Mouse (Mus musculus) erythroblast, embryonic 14.5 days (primary cell): ENCODE measurements around the gene Ccl2. TPM values are rescaled to one million over a fixed set of nuclear protein-coding genes. Genes with fewer than 3 reads are reported as not detected.

Source experiments
- H3K27me3 ChIP-seq: 2 replicates; pipeline ENCODE4 v1.6.1; 2012; ENCODE audit warnings: inconsistent platforms; ENCODE audit not compliant: control insufficient read depth
- H3K36me3 ChIP-seq: 2 replicates; pipeline ENCODE4 v1.6.1; 2012; ENCODE audit warnings: mild to moderate bottlenecking, inconsistent platforms; ENCODE audit not compliant: control insufficient read depth
- H3K4me1 ChIP-seq: 2 replicates; pipeline ENCODE4 v1.6.1; 2012; ENCODE audit warnings: inconsistent platforms; ENCODE audit not compliant: control insufficient read depth
- H3K4me3 ChIP-seq: replicated peaks from 2 replicates; pipeline ENCODE3; 2012; ENCODE audit warnings: moderate library complexity, mild to moderate bottlenecking, inconsistent platforms
- H3K9me3 ChIP-seq: 2 replicates; pipeline ENCODE4 v1.6.1; 2012; ENCODE audit warnings: low read length, inconsistent platforms, mixed read lengths; ENCODE audit not compliant: control insufficient read depth
- GATA1 ChIP-seq: IDR thresholded peaks from 2 replicates; pipeline ENCODE4 v1.6.1; 2012; ENCODE audit warnings: low read length, inconsistent platforms, mixed read lengths
- TAL1 ChIP-seq: IDR thresholded peaks from 3 replicates; pipeline ENCODE4 v1.6.1; 2012; ENCODE audit warnings: low read length, inconsistent platforms, mixed read lengths
- polyA plus RNA-seq: library from polyadenylated mRNA; stranded (reverse); fragments of >175 nt; gene quantifications from 2 replicates; pipeline ENCODE4 v1.2.3, GENCODE M21; 2012

Ccl2 gene
- polyA plus RNA-seq, 1 experiment = not detected

- no peaks in the 10 kb centered on the region for H3K9me3 ChIP-seq
Observed at GRCm38 (mm10) chr11:82030171-82030570, 5.2 kb upstream of the Ccl2 start.

GRCm38 (mm10) chr11:82032136-82032535 lies 3.2 kb upstream of the Ccl2 start:
- TF ChIP-seq TAL1 = no peak
- no peaks in the 10 kb centered on the region for H3K27me3 ChIP-seq
- H3K9me3 ChIP-seq = no peaks in the 10 kb centered on the region
- no peaks in the 10 kb centered on the region for H3K36me3 ChIP-seq
- no peak overlapping the region for H3K4me3 ChIP-seq
- H3K4me1 ChIP-seq = no peaks in the 10 kb centered on the region

More at GRCm38 (mm10) chr11:82030171-82030570, 5.2 kb upstream of the Ccl2 start:
- TF ChIP-seq GATA1 = no peak
- TF ChIP-seq TAL1 = no peak
- H3K4me1 ChIP-seq = no peaks in the 10 kb centered on the region
- H3K36me3 ChIP-seq = no peaks in the 10 kb centered on the region
- no peaks in the 10 kb centered on the region for H3K27me3 ChIP-seq
- H3K4me3 ChIP-seq = no peak overlapping the region

- TF ChIP-seq TAL1 = no peak
- TF ChIP-seq GATA1 = no peak
- no peaks in the 10 kb centered on the region for H3K4me1 ChIP-seq
- no peaks in the 10 kb centered on the region for H3K27me3 ChIP-seq
- no peaks in the 10 kb centered on the region for H3K9me3 ChIP-seq
- H3K36me3 ChIP-seq = no peaks in the 10 kb centered on the region
- H3K4me3 ChIP-seq = no peak overlapping the region
Observed at GRCm38 (mm10) chr11:82032678-82033344, 2.6 kb upstream of the Ccl2 start.

GRCm38 (mm10) chr11:82034446-82034845 lies 925 bp upstream of the Ccl2 start:
- Histone ChIP-seq H3K4me3 (no peak overlapping the region), H3K36me3 (no peaks in the 10 kb centered on the region), H3K4me1 (no peaks in the 10 kb centered on the region), H3K9me3 (no peaks in the 10 kb centered on the region), H3K27me3 (no peaks in the 10 kb centered on the region)
- TF ChIP-seq TAL1 (no peak), GATA1 (no peak)

- Histone ChIP-seq H3K4me1 (no peaks in the 10 kb centered on the region), H3K36me3 (no peaks in the 10 kb centered on the region), H3K27me3 (no peaks in the 10 kb centered on the region), H3K4me3 (no peak overlapping the region), H3K9me3 (no peaks in the 10 kb centered on the region)
- TF ChIP-seq TAL1 (no peak), GATA1 (no peak)
Observed at GRCm38 (mm10) chr11:82035857-82036256, 486 bp downstream of the Ccl2 start.

- Histone ChIP-seq H3K36me3 (no peaks in the 10 kb centered on the region), H3K4me3 (no peak within 1 kb of the TSS), H3K4me1 (no peaks in the 10 kb centered on the region), H3K9me3 (no peaks in the 10 kb centered on the region), H3K27me3 (no peaks in the 10 kb centered on the region)
- TF ChIP-seq GATA1 (no peak), TAL1 (no peak)
Observed at GRCm38 (mm10) chr11:82038535-82038934, 3.2 kb downstream of the Ccl2 start, which contains the start of gene Gm17268. Gene Gm17268 (minus strand): TSS chr11:82038562.

GRCm38 (mm10) chr11:82039132-82039660 lies 3.8 kb downstream of the Ccl2 start:
- TF ChIP-seq GATA1 = no peak
- no peak for TF ChIP-seq TAL1
- no peaks in the 10 kb centered on the region for H3K27me3 ChIP-seq
- no peak overlapping the region for H3K4me3 ChIP-seq
- no peaks in the 10 kb centered on the region for H3K4me1 ChIP-seq
- no peaks in the 10 kb centered on the region for H3K9me3 ChIP-seq
- H3K36me3 ChIP-seq = no peaks in the 10 kb centered on the region

- TF ChIP-seq GATA1 (no peak), TAL1 (no peak)
- Histone ChIP-seq H3K9me3 (no peaks in the 10 kb centered on the region), H3K4me3 (no peak overlapping the region), H3K27me3 (no peaks in the 10 kb centered on the region), H3K36me3 (no peaks in the 10 kb centered on the region), H3K4me1 (no peaks in the 10 kb centered on the region)
Observed at GRCm38 (mm10) chr11:82041671-82042080, 6.3 kb downstream of the Ccl2 start.

GRCm38 (mm10) chr11:82045471-82045870 lies 10.1 kb downstream of the Ccl2 start, which contains the start of gene Ccl7:
Gene Ccl7 (plus strand): TSS chr11:82045712.
- H3K9me3 ChIP-seq = no peaks in the 10 kb centered on the region
- H3K4me1 ChIP-seq = no peaks in the 10 kb centered on the region
- H3K27me3 ChIP-seq = no peaks in the 10 kb centered on the region
- H3K4me3 ChIP-seq = no peak within 1 kb of the TSS
- TF ChIP-seq GATA1 (no peak), TAL1 (no peak)
- no peaks in the 10 kb centered on the region for H3K36me3 ChIP-seq
